Mouse (Mus musculus) adrenal gland, adult 18-20 months (tissue): Measurements from ENCODE around the gene Rassf4. TPM values are rescaled to one million over a fixed set of nuclear protein-coding genes. Genes with fewer than 3 reads are reported as not detected.

Experiments used
- microRNA-seq, 2 experiments: library from miRNA; unstranded; fragments of <30 nt; microRNA quantifications; one replicate each; pipeline ENCODE4 v1.2.0; 2021; ENCODE audit warnings: borderline number of aligned reads in 2 of 2
- total RNA-seq, 2 experiments: library from RNA; stranded (reverse); gene quantifications; 1 replicate in 1 of 2; 2 replicates in 1 of 2; pipeline ENCODE4 v1.2.3; 2021

The Rassf4 gene
- total RNA-seq, 2 experiments from 2014 or later, result 3.6 to 5.4 TPM

Small RNA genes within 50 kb of the gene (microRNA-seq; reads per million reads assigned to microRNA genes)
- gene Mir7043, result 0 to 0.61 reads per million in 2 experiments

Other genes with a start within 250 kb of the Rassf4 start
- 1 to 10 TPM; 1.6 to 3.0 TPM for gene Alox5, start 212.8 kb downstream of the Rassf4 start, total RNA-seq
- gene Olfr211, start 184.9 kb downstream of the Rassf4 start, total RNA-seq, result not detected
- gene Olfr212, start 167.4 kb downstream of the Rassf4 start, total RNA-seq, result not detected
- not detected for gene Olfr213, start 135.5 kb downstream of the Rassf4 start, total RNA-seq
- gene Gm5580, start 122.8 kb downstream of the Rassf4 start, total RNA-seq, result 1 to 10 TPM; 3.6 to 4.0 TPM
- gene Olfr214, start 119.7 kb downstream of the Rassf4 start, total RNA-seq, result not detected
- gene Olfr215, start 89.8 kb downstream of the Rassf4 start, total RNA-seq, result not detected
- gene Zfp422, start 45.0 kb downstream of the Rassf4 start, total RNA-seq, result 10 to 100 TPM; 14.5 to 21.8 TPM
- gene Depp1, start 23.3 kb downstream of the Rassf4 start, total RNA-seq, result 10 to 100 TPM; 10.1 to 23.1 TPM
- under 1 TPM; 0.03 TPM for gene Tmem72, start 43.0 kb upstream of the Rassf4 start, total RNA-seq